Mouse (Mus musculus) liver, adult 2 months (tissue): Measurements from ENCODE around the gene Rasgrp2.

ENCODE experiments used
- CTCF ChIP-seq: fragments of 200-500 bp; IDR thresholded peaks from 2 replicates; pipeline ENCODE4 v1.5.1; 2011; ENCODE audit warnings: low read depth, low read length, control low read depth
- POLR2A ChIP-seq: fragments of 200-500 bp; IDR thresholded peaks from 2 replicates; pipeline ENCODE4 v1.6.1; 2011; ENCODE audit warnings: low read length, control low read depth; ENCODE audit not compliant: insufficient read depth; ENCODE audit errors: extremely low read depth

- TF ChIP-seq CTCF (no peak), POLR2A (no peak)
Observed at GRCm38 (mm10) chr19:6399285-6400095, at the start of gene Rasgrp2.
